Mouse (Mus musculus) embryonic fibroblast, embryonic 13.5 days (primary cell): Measurements from ENCODE around the gene Crygb. TPM values are rescaled to one million over a fixed set of nuclear protein-coding genes. Genes with fewer than 3 reads are reported as not detected.
A peak's percentile ranks its signal among the peaks of the same experiment; 100 is the strongest.

Source experiments
- H3K27ac ChIP-seq: 2 replicates; pipeline ENCODE4 v1.5.1; 2012; ENCODE audit warnings: low read length, control low read depth, inconsistent platforms; ENCODE audit not compliant: insufficient read depth
- H3K4me1 ChIP-seq: 2 replicates; pipeline ENCODE4 v1.6.1; 2011; ENCODE audit warnings: low read length; ENCODE audit not compliant: control insufficient read depth, insufficient read depth
- H3K4me3 ChIP-seq: 2 replicates; pipeline ENCODE4 v1.5.1; 2011; ENCODE audit warnings: mild to moderate bottlenecking, control low read depth, low read length; ENCODE audit not compliant: insufficient read depth
- CTCF ChIP-seq: IDR thresholded peaks from 2 replicates; pipeline ENCODE4 v1.5.1; 2011; ENCODE audit warnings: mild to moderate bottlenecking, control low read depth, low read length, moderate library complexity, borderline replicate concordance; ENCODE audit not compliant: insufficient read depth
- POLR2A ChIP-seq: IDR thresholded peaks from 2 replicates; pipeline ENCODE4 v1.6.1; 2011; ENCODE audit warnings: low read depth, mild to moderate bottlenecking, control low read depth, low read length, moderate library complexity
- polyA plus RNA-seq: library from polyadenylated mRNA; stranded (reverse); fragments of >200 nt; gene quantifications from 2 replicates; pipeline ENCODE4 v1.2.4, GENCODE M21; 2011; ENCODE audit warnings: low read depth; ENCODE audit not compliant: missing spikeins, insufficient read length

Gene Crygb
- polyA plus RNA-seq, 1 experiment, result not detected

DNA sequence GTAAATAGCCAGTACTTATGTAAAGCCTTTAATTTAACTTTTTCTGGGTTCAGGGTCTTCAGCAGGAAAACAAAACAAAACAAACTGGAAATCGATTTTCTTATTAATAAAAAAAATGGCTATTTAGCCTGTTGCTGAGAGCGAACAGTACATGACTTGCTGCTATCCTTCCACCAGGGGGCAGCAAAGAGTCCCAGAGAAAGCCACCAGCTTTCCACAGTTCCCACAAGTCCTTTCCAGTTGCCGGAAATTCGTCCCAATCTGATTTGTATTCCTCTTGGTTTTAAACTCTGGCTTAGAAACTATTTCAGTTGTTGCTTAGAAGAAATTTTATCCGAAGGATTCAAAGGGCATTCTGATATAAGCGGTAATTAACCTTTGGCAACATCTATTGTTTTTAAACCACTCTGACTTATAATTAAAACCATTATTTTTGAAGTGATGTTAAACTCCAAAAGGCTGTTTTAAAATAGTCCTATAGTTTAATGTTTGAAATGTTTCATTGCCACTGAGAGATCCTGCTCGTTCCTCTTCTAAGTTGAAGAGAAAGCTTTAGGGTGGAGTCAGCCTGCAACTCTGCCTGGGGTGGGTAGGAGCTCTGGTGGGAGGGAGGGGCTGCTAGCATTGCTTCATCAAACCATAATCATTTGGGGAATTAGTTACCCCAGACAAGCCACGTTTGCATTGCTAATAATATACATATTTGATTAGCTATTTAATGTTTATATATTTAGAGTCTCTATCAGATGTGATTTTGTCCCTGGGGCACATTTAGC is 30.1 kb upstream of the Crygb start:
- TF ChIP-seq POLR2A (no peak), CTCF (peak; percentile 52; the same call in 1 of the 2 replicates)
- Histone ChIP-seq H3K4me1 (no peaks in the 10 kb centered on the region), H3K27ac (no peak overlapping the region), H3K4me3 (no peak overlapping the region)

DNA sequence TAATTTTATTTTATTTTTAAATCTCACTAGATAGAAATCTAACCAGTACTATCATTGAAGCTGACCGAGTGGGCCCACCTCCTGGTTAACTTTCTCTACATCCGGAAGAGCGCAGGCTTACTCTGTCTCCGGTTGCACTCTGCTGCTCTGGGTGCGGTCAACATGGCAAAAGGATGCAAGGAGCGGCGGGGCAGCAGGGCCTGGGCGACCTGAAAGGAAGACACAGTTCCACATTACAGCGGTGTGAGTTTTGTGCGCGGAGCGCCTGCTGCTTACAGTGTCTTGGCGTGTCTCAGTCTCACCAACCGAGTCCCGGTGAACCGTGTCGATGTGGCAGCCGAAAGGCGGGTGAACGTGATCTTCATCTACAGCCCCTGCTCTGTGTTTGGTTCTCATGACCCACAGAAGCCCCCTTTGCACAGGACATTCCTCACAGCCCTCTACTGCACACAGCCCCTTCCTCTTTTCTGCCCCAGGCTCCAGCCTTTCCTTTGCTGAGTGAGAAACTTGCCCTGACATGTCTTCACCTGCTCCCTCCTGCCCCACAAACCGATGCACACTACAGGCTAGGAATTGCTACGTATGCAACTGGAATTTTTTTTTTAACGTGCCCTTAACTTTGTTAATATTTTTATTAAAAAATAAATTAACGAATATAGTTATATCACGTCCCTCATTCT is 27.8 kb upstream of the Crygb start:
- no peaks in the 10 kb centered on the region for H3K4me1 ChIP-seq
- no peak overlapping the region for H3K27ac ChIP-seq
- TF ChIP-seq POLR2A (no peak), CTCF (no peak)
- H3K4me3 ChIP-seq, result no peak overlapping the region

DNA sequence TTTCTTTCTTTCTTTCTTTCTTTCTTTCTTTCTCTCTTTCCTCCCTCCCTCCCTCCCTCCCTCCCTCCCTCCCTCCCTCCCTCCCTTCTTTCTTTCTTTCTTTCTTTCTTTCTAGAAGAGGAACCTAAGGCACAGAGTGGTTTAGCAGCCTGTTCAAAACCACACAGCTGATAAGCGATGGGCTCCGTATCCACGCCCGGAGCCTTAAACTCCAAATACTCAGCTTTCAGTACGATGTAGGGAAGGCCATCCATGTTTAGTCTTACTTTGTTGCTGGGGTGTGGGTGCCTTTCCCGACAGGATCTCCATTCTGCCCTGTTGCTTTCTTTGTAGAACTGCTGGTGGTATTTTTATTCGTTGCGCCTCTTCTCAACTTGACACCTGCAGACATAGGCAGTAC is 27.1 kb upstream of the Crygb start:
- no peak for TF ChIP-seq POLR2A
- TF ChIP-seq CTCF, result no peak
- Histone ChIP-seq H3K27ac (no peak overlapping the region), H3K4me3 (no peak overlapping the region), H3K4me1 (no peaks in the 10 kb centered on the region)

DNA sequence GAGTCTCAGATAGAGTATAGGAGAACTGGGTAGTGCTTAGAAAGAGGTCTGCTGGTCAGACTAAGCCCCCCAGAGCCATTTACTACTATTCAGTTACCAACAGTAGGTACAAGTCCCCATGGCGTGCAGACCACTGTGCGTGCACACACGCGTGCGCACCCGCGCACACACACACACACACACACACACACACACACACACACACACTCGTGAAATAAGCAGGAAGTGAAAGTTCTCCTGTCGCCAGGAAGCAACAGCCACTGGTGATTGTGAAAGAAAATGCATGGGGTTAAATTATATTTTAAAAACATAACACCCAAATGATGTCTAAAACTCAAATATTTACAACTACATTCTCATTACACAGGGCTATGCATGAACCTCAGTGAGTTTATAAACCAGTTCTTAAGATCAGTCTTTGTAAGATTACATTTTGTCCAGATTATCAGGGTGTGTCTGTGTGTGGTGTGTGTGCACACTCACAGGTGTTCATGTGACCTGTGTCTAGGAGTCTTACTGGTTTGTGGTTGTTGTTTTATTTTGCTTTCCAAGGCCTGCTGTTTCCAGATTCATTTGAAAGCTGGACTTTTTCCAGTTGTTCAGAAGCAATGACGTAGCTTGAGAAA is 25.7 kb upstream of the Crygb start:
- Histone ChIP-seq H3K4me1 (no peaks in the 10 kb centered on the region), H3K27ac (no peak overlapping the region), H3K4me3 (no peak overlapping the region)
- TF ChIP-seq POLR2A, result no peak
- no peak for TF ChIP-seq CTCF

DNA sequence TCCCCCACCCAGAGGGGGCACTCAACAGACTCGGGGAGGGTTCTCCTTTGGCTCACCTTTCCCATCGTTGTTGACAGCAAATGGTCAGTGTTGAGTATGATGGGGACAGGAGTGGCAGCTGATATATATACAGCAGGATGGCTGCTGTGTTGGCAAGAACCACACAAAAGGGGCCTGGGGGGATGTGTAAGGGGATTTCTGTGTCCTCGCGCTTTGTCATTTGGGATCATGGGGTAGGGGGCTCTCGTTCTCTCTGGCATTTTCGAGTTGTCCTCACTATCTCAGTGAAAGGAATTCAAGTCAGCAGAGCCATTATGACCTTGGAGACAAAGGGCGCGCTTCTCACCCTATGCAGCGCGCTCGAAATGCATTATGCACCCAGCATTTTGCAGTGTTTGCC is 21.2 kb upstream of the Crygb start, which contains the start of gene Cryga:
Gene Cryga (minus strand): TSS at position 101 of the 400 bp plus-strand sequence.
- TF ChIP-seq POLR2A (no peak), CTCF (no peak)
- no peaks in the 10 kb centered on the region for H3K4me1 ChIP-seq
- H3K4me3 ChIP-seq, result no peak within 1 kb of the TSS
- H3K27ac ChIP-seq, result no peak within 1 kb of the TSS

DNA sequence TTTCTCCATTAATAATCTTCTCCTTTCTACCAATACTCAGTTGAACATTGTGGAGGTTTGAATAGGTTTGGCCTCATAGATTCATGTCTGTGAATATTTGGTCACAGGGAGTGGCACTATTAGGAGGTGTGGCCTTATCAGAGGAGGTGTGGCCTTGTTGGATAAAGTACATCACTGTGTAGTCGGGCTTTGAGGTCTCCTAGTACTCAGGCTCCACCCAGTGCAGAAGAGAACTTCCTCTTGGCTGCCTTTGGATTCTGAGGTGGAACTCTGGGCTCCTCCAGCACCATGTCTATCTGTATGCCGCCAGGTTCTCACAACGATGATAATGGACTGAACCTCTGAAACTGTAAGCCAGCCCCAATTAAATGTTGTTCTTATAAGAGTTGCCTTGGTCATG is 14.9 kb upstream of the Crygb start:
- no peak overlapping the region for H3K4me3 ChIP-seq
- no peak overlapping the region for H3K27ac ChIP-seq
- no peaks in the 10 kb centered on the region for H3K4me1 ChIP-seq
- TF ChIP-seq CTCF (no peak), POLR2A (no peak)

DNA sequence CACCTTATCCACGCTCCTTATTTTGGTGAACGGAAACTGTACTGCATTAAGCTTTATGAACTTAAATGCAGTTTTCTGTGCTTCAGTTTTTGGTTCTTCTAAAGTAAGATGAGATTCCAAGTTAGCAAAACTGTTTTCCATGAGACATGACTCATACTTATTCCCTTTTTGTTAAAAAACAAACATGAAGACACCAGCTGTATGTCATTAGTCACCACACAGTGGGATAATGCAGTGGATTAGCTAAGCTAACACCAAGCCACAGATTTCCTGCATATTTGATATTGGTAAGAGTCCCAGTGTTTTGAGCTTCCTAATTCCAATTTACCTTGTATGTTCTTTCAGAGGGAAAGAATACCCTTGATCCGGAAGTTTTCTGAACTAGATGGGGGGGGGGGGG is 9.5 kb upstream of the Crygb start:
- Histone ChIP-seq H3K27ac (no peak overlapping the region), H3K4me1 (no peaks in the 10 kb centered on the region), H3K4me3 (no peak overlapping the region)
- TF ChIP-seq CTCF (no peak), POLR2A (no peak)

DNA sequence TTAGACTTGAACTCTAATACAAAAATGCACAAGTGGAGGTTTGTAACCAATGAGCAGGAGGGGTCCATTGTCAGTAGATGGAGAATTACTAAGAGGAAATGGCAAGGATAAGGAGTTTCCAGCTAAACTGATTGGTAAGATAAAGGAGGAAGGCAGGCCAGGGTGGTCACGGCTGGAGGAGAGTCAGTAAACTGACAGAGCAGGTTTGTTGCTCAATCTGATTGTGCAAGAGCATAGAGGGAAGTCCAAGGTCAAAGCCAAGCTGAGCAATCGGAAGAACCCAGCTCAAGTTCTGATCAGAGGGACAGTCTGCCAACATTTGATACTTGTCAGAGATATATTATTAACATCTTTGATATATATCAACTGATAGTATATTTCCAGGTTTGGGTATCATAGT is 8.3 kb upstream of the Crygb start:
- no peak for TF ChIP-seq CTCF
- TF ChIP-seq POLR2A, result no peak
- H3K27ac ChIP-seq, result no peak overlapping the region
- no peaks in the 10 kb centered on the region for H3K4me1 ChIP-seq
- H3K4me3 ChIP-seq, result no peak overlapping the region

DNA sequence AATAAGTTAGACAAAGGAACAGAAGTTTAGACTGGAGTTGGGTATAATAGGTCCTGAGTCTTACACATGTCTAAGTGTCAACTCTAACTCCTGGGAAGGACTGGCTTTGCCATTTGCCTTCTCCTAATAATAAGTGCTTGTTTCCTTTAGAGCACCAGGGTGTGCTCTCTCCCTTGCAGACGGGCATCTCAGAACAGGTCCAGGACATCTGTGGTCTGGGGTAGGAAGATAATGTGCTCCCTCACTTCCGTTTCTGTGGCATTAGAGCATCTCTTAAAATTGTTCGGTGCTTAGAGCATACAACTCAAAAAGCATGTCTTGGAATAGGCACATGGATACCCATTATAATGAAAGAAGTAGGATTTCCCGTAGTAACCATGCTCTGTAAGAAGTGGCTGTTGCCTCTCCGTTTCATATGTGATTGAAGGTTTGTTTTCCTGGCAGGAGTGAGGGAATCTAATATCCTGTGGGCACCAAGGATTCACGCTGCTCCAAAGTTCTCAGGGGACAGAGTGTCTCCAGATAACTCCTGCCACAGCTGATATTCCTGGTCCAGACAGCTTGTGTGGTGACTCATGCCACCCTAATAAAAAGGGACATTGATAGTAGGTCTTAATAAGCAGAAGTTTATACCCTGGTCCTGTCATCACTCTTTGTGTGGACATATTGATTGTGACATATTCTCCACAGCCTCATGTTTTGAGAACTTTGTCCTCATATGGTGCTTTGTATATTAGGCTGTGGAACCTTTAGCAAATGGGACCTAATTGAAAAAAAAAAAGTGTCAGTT is 6.7 kb upstream of the Crygb start:
- Histone ChIP-seq H3K4me1 (no peaks in the 10 kb centered on the region), H3K4me3 (no peak overlapping the region)
- TF ChIP-seq CTCF (no peak), POLR2A (no peak)

More for the DNA sequence above, 6.7 kb upstream of the Crygb start:
- no peak overlapping the region for H3K27ac ChIP-seq
